Mouse (Mus musculus) liver, embryonic 14.5 days (tissue): ENCODE measurements around the gene Tcl1b1. TPM values are rescaled to one million over a fixed set of nuclear protein-coding genes. Genes with fewer than 3 reads are reported as not detected.
"Not testable (repeated sequence)": the region's sequence is repeated elsewhere in the genome, so short reads cannot be mapped to it uniquely, and the experiment has no call there.

Source experiments
- ATAC-seq: fragments of 200-750 bp; cut with Nextera tagmentation; 2 replicates; pipeline ENCODE4 v1.8.0; 2017; ENCODE audit warnings: moderate number of reproducible peaks, mild to moderate bottlenecking, moderate library complexity; ENCODE audit not compliant: insufficient read depth
- DNase-seq, 3 experiments: peaks; one replicate each; pipeline ENCODE4 v3.0.0-alpha.2; 2012 to 2013; ENCODE audit warnings: low read depth in 3 of 3, low spot score in 3 of 3
- H3K27ac ChIP-seq: fragments of 300-500 bp; sonication (generic); 2 replicates; pipeline ENCODE4 v1.5.1; 2014; ENCODE audit warnings: moderate library complexity, mild to moderate bottlenecking, control low read depth, inconsistent platforms
- H3K27me3 ChIP-seq: fragments of 300-500 bp; sonication (generic); 2 replicates; pipeline ENCODE4 v1.6.1; 2014; ENCODE audit warnings: mild to moderate bottlenecking, low read length, moderate library complexity; ENCODE audit not compliant: control insufficient read depth, insufficient read depth
- H3K36me3 ChIP-seq: fragments of 300-500 bp; sonication (generic); replicated peaks from 2 replicates; pipeline ENCODE4 v1.6.1; 2014; ENCODE audit warnings: low read depth; ENCODE audit not compliant: control insufficient read depth, insufficient read depth
- H3K4me1 ChIP-seq, 2 experiments: fragments of 200-500 bp in 1 of 2; fragments of 300-500 bp in 1 of 2; sonication (generic) in 1 of 2; replicated peaks; 2 replicates each; pipeline ENCODE4 v1.6.1; 2012 to 2014; ENCODE audit warnings: antibody characterized with exemption in 1 of 2, inconsistent platforms in 1 of 2, low read length in 1 of 2; ENCODE audit not compliant: control insufficient read depth in 2 of 2, insufficient read depth in 2 of 2
- H3K4me2 ChIP-seq: fragments of 300-500 bp; sonication (generic); 2 replicates; pipeline ENCODE4 v1.6.1; 2014; ENCODE audit warnings: low read depth, mild to moderate bottlenecking, control low read depth, moderate library complexity
- H3K4me3 ChIP-seq, 2 experiments: fragments of 200-500 bp in 1 of 2; fragments of 300-500 bp in 1 of 2; sonication (generic) in 1 of 2; 2 replicates each; pipeline ENCODE4 v1.5.1; 2012 to 2014; ENCODE audit warnings: low read depth in 2 of 2, low read length in 2 of 2, mild to moderate bottlenecking in 2 of 2, control low read depth in 1 of 2, inconsistent platforms in 1 of 2, moderate library complexity in 1 of 2; ENCODE audit not compliant: insufficient read depth in 1 of 2
- H3K9ac ChIP-seq: fragments of 300-500 bp; sonication (generic); replicated peaks from 2 replicates; pipeline ENCODE4 v1.6.1; 2014; ENCODE audit warnings: mild to moderate bottlenecking, control low read depth, moderate library complexity
- H3K9me3 ChIP-seq: fragments of 300-500 bp; sonication (generic); 2 replicates; pipeline ENCODE4 v1.6.1; 2016; ENCODE audit warnings: low read length, mixed read lengths; ENCODE audit not compliant: control insufficient read depth
- CTCF ChIP-seq: IDR thresholded peaks from 2 replicates; pipeline ENCODE4 v1.5.1; 2016; ENCODE audit warnings: antibody characterized with exemption, low read depth, control low read depth
- EP300 ChIP-seq: IDR thresholded peaks from 2 replicates; pipeline ENCODE4 v1.6.1; 2016; ENCODE audit warnings: antibody characterized with exemption, low read depth
- WGBS: fragments of 180-500 bp; shearing (Covaris S2); extraction: QIAGEN DNeasy Blood & Tissue Kit; methylation state at CpG from one replicate; pipeline ENCODE4 v1.1.7; 2014; ENCODE audit not compliant: insufficient replicate concordance; 5-methylcytosine and 5-hydroxymethylcytosine counted together
- polyA plus RNA-seq, 2 experiments: library from polyadenylated mRNA; depleted of rRNA in 1 of 2; stranded (reverse) in 1 of 2; unstranded in 1 of 2; fragments of >200 nt; fragmentation: Nextera tagmentation in 1 of 2; extraction: Ambion mirVana in 1 of 2; gene quantifications; 2 replicates each; pipeline versions ENCODE4 v1.2.1 to v1.2.3; 2012 to 2014

Tcl1b1 gene
- polyA plus RNA-seq, 2 experiments = not detected

- not testable (repeated sequence) for H3K4me2 ChIP-seq, H3K4me3 ChIP-seq, ATAC-seq, DNase-seq, H3K27ac ChIP-seq, H3K9ac ChIP-seq, H3K27me3 ChIP-seq, H3K4me1 ChIP-seq, H3K36me3 ChIP-seq, H3K9me3 ChIP-seq
- 45% methylated on average over 1 of the region's 1 CpGs for WGBS
These were observed 42.2 kb downstream of the Tcl1b1 start, which contains the start of gene Tcl1b4 for GRCm38 (mm10) chr12:105201657-105202056. Tcl1b4 (plus strand) TSS chr12:105201957.

GRCm38 (mm10) chr12:105207071-105207470 is 47.6 kb downstream of the Tcl1b1 start:
- DNase-seq (no peak), ATAC-seq (no peak)
- H3K4me1 ChIP-seq = no peaks in the 10 kb centered on the region
- H3K4me2 ChIP-seq = no peak overlapping the region
- H3K9ac ChIP-seq = no peak overlapping the region
- H3K36me3 ChIP-seq = no peaks in the 10 kb centered on the region
- no peaks in the 10 kb centered on the region for H3K9me3 ChIP-seq
- H3K4me3 ChIP-seq = no peak overlapping the region
- H3K27me3 ChIP-seq = no peaks in the 10 kb centered on the region
- H3K27ac ChIP-seq = no peak overlapping the region
- TF ChIP-seq CTCF (no peak), EP300 (no peak)
- 37% methylated on average over 1 of the region's 1 CpGs for WGBS

GRCm38 (mm10) chr12:105208441-105208840 is 49.0 kb downstream of the Tcl1b1 start:
- no peak for DNase-seq
- no peaks in the 10 kb centered on the region for H3K27me3 ChIP-seq
- no peaks in the 10 kb centered on the region for H3K36me3 ChIP-seq
- TF ChIP-seq CTCF = no peak
- H3K9me3 ChIP-seq = no peaks in the 10 kb centered on the region
- no peaks in the 10 kb centered on the region for H3K4me1 ChIP-seq
- no peak for ATAC-seq
- no peak overlapping the region for H3K9ac ChIP-seq
- H3K27ac ChIP-seq = no peak overlapping the region
- WGBS = 69% methylated on average over 1 of the region's 1 CpGs
- H3K4me3 ChIP-seq = no peak overlapping the region
- no peak overlapping the region for H3K4me2 ChIP-seq

GRCm38 (mm10) chr12:105209231-105209630 is 49.7 kb downstream of the Tcl1b1 start:
- TF ChIP-seq CTCF = no peak
- TF ChIP-seq EP300 = no peak
- 69% methylated on average over 7 of the region's 7 CpGs for WGBS
- Histone ChIP-seq H3K27ac (no peak overlapping the region), H3K4me2 (no peak overlapping the region), H3K4me1 (no peaks in the 10 kb centered on the region), H3K4me3 (no peak overlapping the region), H3K9ac (no peak overlapping the region), H3K27me3 (no peaks in the 10 kb centered on the region), H3K36me3 (no peaks in the 10 kb centered on the region), H3K9me3 (no peaks in the 10 kb centered on the region)
- ATAC-seq = no peak
- DNase-seq = no peak

Other genes starting within 250 kb of the Tcl1b1 start
- gene Syne3, start 149.9 kb upstream of the Tcl1b1 start, polyA plus RNA-seq (2012; rRNA removed) = 1.7 and 2.2 TPM in 2 replicates
- gene Syne3, start 149.9 kb upstream of the Tcl1b1 start, polyA plus RNA-seq (2014; fragmentation: Nextera tagmentation; extraction: Ambion mirVana) = 1.6 and 1.7 TPM in 2 replicates
- gene Glrx5, start 127.0 kb upstream of the Tcl1b1 start, polyA plus RNA-seq (2012; rRNA removed) = 93.7 and 238 TPM in 2 replicates
- gene Glrx5, start 127.0 kb upstream of the Tcl1b1 start, polyA plus RNA-seq (2014; fragmentation: Nextera tagmentation; extraction: Ambion mirVana) = 622 and 681 TPM in 2 replicates
- 0.07 and 0.12 TPM in 2 replicates for gene Tcl1b2, start 13.7 kb upstream of the Tcl1b1 start, polyA plus RNA-seq (2012; rRNA removed)
- not detected in 2 replicates for gene Tcl1b2, start 13.7 kb upstream of the Tcl1b1 start, polyA plus RNA-seq (2014; fragmentation: Nextera tagmentation; extraction: Ambion mirVana)
- not detected in 2 replicates for gene Tcl1b5, start 16.7 kb downstream of the Tcl1b1 start, polyA plus RNA-seq (2012; rRNA removed)
- not detected in 2 replicates for gene Tcl1b5, start 16.7 kb downstream of the Tcl1b1 start, polyA plus RNA-seq (2014; fragmentation: Nextera tagmentation; extraction: Ambion mirVana)
- gene Tcl1b3, start 31.4 kb downstream of the Tcl1b1 start, polyA plus RNA-seq (2012; rRNA removed) = not detected in 2 replicates
- not detected in 2 replicates for gene Tcl1b3, start 31.4 kb downstream of the Tcl1b1 start, polyA plus RNA-seq (2014; fragmentation: Nextera tagmentation; extraction: Ambion mirVana)
- not detected in 2 replicates for gene Tcl1b4, start 42.3 kb downstream of the Tcl1b1 start, polyA plus RNA-seq (2012; rRNA removed)
- gene Tcl1b4, start 42.3 kb downstream of the Tcl1b1 start, polyA plus RNA-seq (2014; fragmentation: Nextera tagmentation; extraction: Ambion mirVana) = not detected in 2 replicates
- not detected in 2 replicates for gene Tcl1, start 63.1 kb downstream of the Tcl1b1 start, polyA plus RNA-seq (2012; rRNA removed)
- not detected in 2 replicates for gene Tcl1, start 63.1 kb downstream of the Tcl1b1 start, polyA plus RNA-seq (2014; fragmentation: Nextera tagmentation; extraction: Ambion mirVana)
- gene Tunar, start 174.2 kb downstream of the Tcl1b1 start, polyA plus RNA-seq (2012; rRNA removed) = not detected in 2 replicates
- not detected in 2 replicates for gene Tunar, start 174.2 kb downstream of the Tcl1b1 start, polyA plus RNA-seq (2014; fragmentation: Nextera tagmentation; extraction: Ambion mirVana)